Mouse (Mus musculus) liver, adult 2 months (tissue): ENCODE results near the gene Sun5.

Experiments
- CTCF ChIP-seq: fragments of 200-500 bp; IDR thresholded peaks from 2 replicates; pipeline ENCODE4 v1.5.1; 2011; ENCODE audit warnings: low read depth, low read length, control low read depth
- POLR2A ChIP-seq: fragments of 200-500 bp; IDR thresholded peaks from 2 replicates; pipeline ENCODE4 v1.6.1; 2011; ENCODE audit warnings: low read length, control low read depth; ENCODE audit not compliant: insufficient read depth; ENCODE audit errors: extremely low read depth

- TF ChIP-seq CTCF (no peak), POLR2A (no peak)
These were observed 43.3 kb upstream of the Sun5 start for GRCm38 (mm10) chr2:153914151-153914550.
